ENCODE assay signal across 8 mouse cellular contexts in the genomic region with DNA sequence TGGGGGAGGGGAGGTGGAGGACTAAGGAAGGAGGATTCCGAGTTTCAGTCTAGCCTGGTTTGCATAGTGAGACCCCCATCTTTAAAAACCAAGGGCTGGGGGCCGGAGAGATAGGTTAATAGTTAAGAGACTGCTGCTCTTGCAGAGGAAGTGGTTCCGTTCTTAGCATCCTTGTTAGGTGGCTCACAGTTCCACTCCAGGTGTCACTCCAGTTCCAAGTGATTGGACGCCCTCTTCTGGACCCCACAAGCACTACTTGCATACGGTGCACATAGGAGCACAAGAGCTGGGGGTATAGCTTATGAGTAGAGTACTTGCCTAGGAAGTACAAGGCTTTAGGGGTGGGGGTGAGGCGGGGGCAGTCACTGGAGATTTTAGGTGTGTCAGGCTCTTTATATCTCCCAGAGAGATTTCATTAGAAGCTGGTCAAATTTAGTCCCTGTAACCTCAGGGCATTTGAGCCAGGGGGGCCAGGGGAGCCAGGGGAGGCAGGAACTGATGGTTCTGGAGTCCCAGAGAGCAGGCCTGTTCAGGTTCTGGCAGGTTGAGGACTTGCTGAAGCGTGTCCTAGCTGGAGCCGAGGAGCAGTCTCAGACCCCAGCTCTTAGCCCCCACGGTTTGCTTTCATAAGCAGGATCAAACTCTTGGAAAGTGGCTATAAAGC. TPM values are rescaled to one million over a fixed set of nuclear protein-coding genes. Genes with fewer than 3 reads are reported as not detected.
A peak's percentile ranks its signal among the peaks of the same experiment; 100 is the strongest.
DNase-seq lines count a peak whose midpoint lies in the region; ATAC-seq and TF ChIP-seq lines count a peak whose summit lies in the region.

No protein-coding gene starts in this region.

- no peaks in the 10 kb centered on the region for H3K9me3 ChIP-seq in embryonic facial prominence, embryonic 15.5 days (replicated peaks)
- H3K9me3 ChIP-seq in hindbrain, embryonic 16.5 days (ENCODE audit: control insufficient read depth, low read length): no peaks in the 10 kb centered on the region
- no peaks in the 10 kb centered on the region for H3K9me3 ChIP-seq in limb, embryonic 14.5 days (ENCODE audit: control insufficient read depth, low read length)
- H3K9me3 ChIP-seq in midbrain, embryonic 13.5 days: no peaks in the 10 kb centered on the region

- H3K36me3 ChIP-seq in embryonic facial prominence, embryonic 15.5 days: no peaks in the 10 kb centered on the region
- H3K36me3 ChIP-seq in hindbrain, embryonic 16.5 days (ENCODE audit: control insufficient read depth, insufficient read depth, low read length): no peaks in the 10 kb centered on the region
- H3K36me3 ChIP-seq in limb, embryonic 14.5 days (ENCODE audit: control insufficient read depth, insufficient read depth, low read length): no peaks in the 10 kb centered on the region
- no peaks in the 10 kb centered on the region for H3K36me3 ChIP-seq in midbrain, embryonic 13.5 days

- ATAC-seq in embryonic facial prominence, embryonic 15.5 days (ENCODE audit: insufficient number of reproducible peaks, low FRiP score, low TSS enrichment, low read depth): no peak
- no peak for ATAC-seq in hindbrain, embryonic 16.5 days
- no peak for ATAC-seq in limb, embryonic 14.5 days (ENCODE audit: low FRiP score, low read depth)
- ATAC-seq in midbrain, embryonic 13.5 days: no peak

- no peaks in the 10 kb centered on the region for H3K27me3 ChIP-seq in embryonic facial prominence, embryonic 15.5 days
- no peaks in the 10 kb centered on the region for H3K27me3 ChIP-seq in hindbrain, embryonic 16.5 days (replicated peaks; ENCODE audit: control insufficient read depth, insufficient read depth, low read length)
- H3K27me3 ChIP-seq in limb, embryonic 14.5 days (ENCODE audit: control insufficient read depth, insufficient read depth, low read length): no peaks in the 10 kb centered on the region
- H3K27me3 ChIP-seq in midbrain, embryonic 13.5 days: no peaks in the 10 kb centered on the region

- no peak for TF ChIP-seq POLR2A in limb, embryonic 14.5 days (IDR thresholded peaks at IDR 0.05; ENCODE audit: borderline replicate concordance, extremely low read depth, insufficient read depth, insufficient read length)

- peaks cover 29% of the 10 kb centered on the region for H3K4me1 ChIP-seq in embryonic facial prominence, embryonic 15.5 days
- H3K4me1 ChIP-seq in hindbrain, embryonic 16.5 days (ENCODE audit: control insufficient read depth, insufficient read depth, low read depth, low read length): peaks cover 9% of the 10 kb centered on the region
- peaks cover 29% of the 10 kb centered on the region for H3K4me1 ChIP-seq in limb, embryonic 14.5 days (ENCODE audit: control insufficient read depth, insufficient read depth, low read length)
- H3K4me1 ChIP-seq in midbrain, embryonic 13.5 days (replicated peaks): peaks cover 36% of the 10 kb centered on the region

- intact Hi-C loops in gastrocnemius, postnatal 14 days (cut with DNase I; ENCODE audit: low total_unique reads): no loop called here

- peak overlapping the region; percentile 96 for H3K4me2 ChIP-seq in embryonic facial prominence, embryonic 15.5 days (replicated peaks)
- peak overlapping the region; percentile 94; the same call in 1 of the 2 replicates for H3K4me2 ChIP-seq in hindbrain, embryonic 16.5 days (ENCODE audit: low read length)
- peak overlapping the region; percentile 95 for H3K4me2 ChIP-seq in limb, embryonic 14.5 days (replicated peaks; ENCODE audit: low read depth, low read length, severe bottlenecking)
- peak overlapping the region; percentile 87 for H3K4me2 ChIP-seq in midbrain, embryonic 13.5 days (replicated peaks)

- DNase-seq in gastrocnemius, postnatal 10 days: peak; percentile 10
- no peak for DNase-seq in gastrocnemius, postnatal 14 days
- peak; percentile 67 for DNase-seq in adrenal gland, postnatal 14 days
- DNase-seq in limb, embryonic 14.5 days (ENCODE audit: low spot score): peak; percentile 51
- DNase-seq in testis, postnatal 14 days (ENCODE audit: low spot score): peak; percentile 40

- H3K27ac ChIP-seq in embryonic facial prominence, embryonic 15.5 days (replicated peaks): peak overlapping the region; percentile 98
- H3K27ac ChIP-seq in hindbrain, embryonic 16.5 days (ENCODE audit: low read depth, low read length): no peak overlapping the region
- no peak overlapping the region; the same call in 1 of the 2 replicates for H3K27ac ChIP-seq in limb, embryonic 14.5 days (replicated peaks; ENCODE audit: low read depth, low read length)
- H3K27ac ChIP-seq in midbrain, embryonic 13.5 days: 0 out of 2 replicates have a peak overlapping the region, but pooled peaks have one; percentile 0

- H3K4me3 ChIP-seq in embryonic facial prominence, embryonic 15.5 days (replicated peaks): peak overlapping the region; percentile 78
- H3K4me3 ChIP-seq in hindbrain, embryonic 16.5 days (ENCODE audit: low read length): no peak overlapping the region
- H3K4me3 ChIP-seq in limb, embryonic 14.5 days (replicated peaks; ENCODE audit: low read length): peak overlapping the region; percentile 97
- peak overlapping the region; percentile 89 for H3K4me3 ChIP-seq in midbrain, embryonic 13.5 days (replicated peaks)

- H3K9ac ChIP-seq in embryonic facial prominence, embryonic 15.5 days: no peak overlapping the region
- no peak overlapping the region for H3K9ac ChIP-seq in hindbrain, embryonic 16.5 days (ENCODE audit: low read depth, low read length)
- no peak overlapping the region for H3K9ac ChIP-seq in limb, embryonic 14.5 days (ENCODE audit: low read depth, low read length, severe bottlenecking)
- H3K9ac ChIP-seq in midbrain, embryonic 13.5 days (replicated peaks): 0 out of 2 replicates have a peak overlapping the region, but pooled peaks have one; percentile 98

- 18% methylated on average over 9 of the region's 9 CpGs for WGBS in embryonic facial prominence, embryonic 15.5 days
- WGBS in hindbrain, embryonic 16.5 days: 24% methylated on average over 9 of the region's 9 CpGs
- 24% methylated on average over 9 of the region's 9 CpGs for WGBS in limb, embryonic 14.5 days
- WGBS in midbrain, embryonic 13.5 days: 17% methylated on average over 9 of the region's 9 CpGs

RNA-seq across cellular contexts. Expression of gene Tgfbr1, which starts 1.5 kb away (rescaled TPM):
- total RNA-seq in gastrocnemius, postnatal 10 days (2021): 10 to 100 TPM; 24.3 to 30.5 TPM
- 10 to 100 TPM; 17.7 to 18.7 TPM for total RNA-seq in gastrocnemius, postnatal 14 days (2021)
- 25.5 and 27.8 TPM in 2 replicates for total RNA-seq in adrenal gland, postnatal 14 days (2021)
- 32.0 and 32.9 TPM in 2 replicates for polyA plus RNA-seq in embryonic facial prominence, embryonic 15.5 days (2015; fragmentation: Nextera tagmentation; extraction: Ambion mirVana)
- 17.7 and 27.1 TPM in 2 replicates for polyA plus RNA-seq in hindbrain, embryonic 16.5 days (2015; fragmentation: Nextera tagmentation; extraction: Ambion mirVana)
- polyA plus RNA-seq in limb, embryonic 14.5 days (2012; rRNA removed): 35.1 and 38.0 TPM in 2 replicates
- 43.0 and 46.9 TPM in 2 replicates for polyA plus RNA-seq in limb, embryonic 14.5 days (2014; fragmentation: Nextera tagmentation; extraction: Ambion mirVana)
- polyA plus RNA-seq in midbrain, embryonic 13.5 days (2015; fragmentation: Nextera tagmentation; extraction: Ambion mirVana): 63.2 and 67.8 TPM in 2 replicates

Comparison
In these comparisons a context has a peak if more than half of its experiments do, and no peak if none do; other contexts are left out.
1. H3K27ac ChIP-seq: peak in embryonic facial prominence, embryonic 15.5 days (single experiment) and midbrain, embryonic 13.5 days (single experiment); none in hindbrain, embryonic 16.5 days (single experiment) and limb, embryonic 14.5 days (single experiment).
2. Peak in every context shown above with its lines, with median percentiles within 50 percentile points of each other: H3K4me2 ChIP-seq.